Mouse (Mus musculus) kidney, postnatal 0 days (tissue): ENCODE measurements around the gene Hist1h3a. TPM values are rescaled to one million over a fixed set of nuclear protein-coding genes. Genes with fewer than 3 reads are reported as not detected.

Experiments
- ATAC-seq: fragments of 200-750 bp; cut with Nextera tagmentation; replicated peaks from 2 replicates; pipeline ENCODE4 v1.8.0; 2017; ENCODE audit warnings: low read depth, moderate number of reproducible peaks, moderate TSS enrichment, moderate library complexity; ENCODE audit not compliant: low FRiP score
- DNase-seq: peaks from one replicate; pipeline ENCODE4 v3.0.0-alpha.2; 2016; ENCODE audit warnings: low spot score
- H3K27ac ChIP-seq: fragments of 300-500 bp; sonication (generic); 2 replicates; pipeline ENCODE4 v1.5.1; 2014; ENCODE audit warnings: mild to moderate bottlenecking
- H3K27me3 ChIP-seq: fragments of 300-500 bp; sonication (generic); 2 replicates; pipeline ENCODE4 v1.6.1; 2014; ENCODE audit warnings: low read length, mixed read lengths; ENCODE audit not compliant: insufficient read depth
- H3K36me3 ChIP-seq: fragments of 300-500 bp; sonication (generic); 2 replicates; pipeline ENCODE4 v1.6.1; 2014; ENCODE audit warnings: low read length, mixed read lengths; ENCODE audit not compliant: insufficient read depth
- H3K4me1 ChIP-seq: fragments of 300-500 bp; sonication (generic); replicated peaks from 2 replicates; pipeline ENCODE4 v1.6.1; 2014; ENCODE audit warnings: antibody characterized with exemption, low read length, mixed read lengths; ENCODE audit not compliant: insufficient read depth
- H3K4me2 ChIP-seq: fragments of 300-500 bp; sonication (generic); 2 replicates; pipeline ENCODE4 v1.6.1; 2014; ENCODE audit warnings: mild to moderate bottlenecking, low read length, moderate library complexity, mixed read lengths
- H3K4me3 ChIP-seq: fragments of 300-500 bp; sonication (generic); replicated peaks from 2 replicates; pipeline ENCODE4 v1.5.1; 2014; ENCODE audit warnings: low read depth, low read length
- H3K9ac ChIP-seq: fragments of 300-500 bp; sonication (generic); 2 replicates; pipeline ENCODE4 v1.6.1; 2014; ENCODE audit warnings: low read depth, low read length
- H3K9me3 ChIP-seq: fragments of 300-500 bp; sonication (generic); replicated peaks from 2 replicates; pipeline ENCODE4 v1.6.1; 2016; ENCODE audit warnings: low read length, inconsistent platforms, mixed read lengths
- CTCF ChIP-seq: IDR thresholded peaks from 2 replicates; pipeline ENCODE4 v1.5.1; 2016; ENCODE audit warnings: antibody characterized with exemption, low read depth, mild to moderate bottlenecking, moderate library complexity
- WGBS: fragments of 180-500 bp; shearing (Covaris S2); extraction: QIAGEN DNeasy Blood & Tissue Kit; methylation state at CpG from one replicate; pipeline ENCODE4 v1.1.7; 2014; 5-methylcytosine and 5-hydroxymethylcytosine counted together
- polyA plus RNA-seq: library from polyadenylated mRNA; unstranded; fragments of >200 nt; fragmentation: Nextera tagmentation; extraction: Ambion mirVana; gene quantifications from 2 replicates; pipeline ENCODE4 v1.2.1, GENCODE M21; 2015

Gene Hist1h3a
- polyA plus RNA-seq, 1 experiment from 2014 or later, result 6.7 TPM

DNA sequence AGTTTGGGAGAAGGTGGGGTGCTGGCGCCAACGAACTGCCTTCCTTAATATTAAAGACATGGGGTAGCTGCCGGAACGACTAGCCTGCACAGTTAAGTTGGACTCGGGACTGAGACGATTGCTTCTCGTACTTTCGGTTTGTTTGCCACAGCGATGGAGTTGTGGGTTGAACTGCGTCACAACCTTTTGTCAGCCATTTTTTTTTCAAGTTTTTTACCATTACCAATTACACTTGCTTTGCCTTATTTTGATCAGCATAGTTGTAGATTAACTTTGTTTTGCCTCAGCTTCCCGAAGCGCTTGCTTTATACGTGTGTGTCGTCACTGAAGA is 22.3 kb downstream of the Hist1h3a start:
- no peaks in the 10 kb centered on the region for H3K4me1 ChIP-seq
- WGBS, result 1% methylated on average over 14 of the region's 14 CpGs
- TF ChIP-seq CTCF, result no peak
- peak overlapping the region; percentile 99 for H3K27ac ChIP-seq
- DNase-seq (no peak), ATAC-seq (no peak; the same call in 1 of the 2 replicates)
- peak overlapping the region; percentile 92 for H3K9ac ChIP-seq
- H3K27me3 ChIP-seq, result no peaks in the 10 kb centered on the region
- no peaks in the 10 kb centered on the region for H3K9me3 ChIP-seq
- peak overlapping the region; percentile 90 for H3K4me2 ChIP-seq
- peak overlapping the region; percentile 68 for H3K4me3 ChIP-seq
- H3K36me3 ChIP-seq, result no peaks in the 10 kb centered on the region

DNA sequence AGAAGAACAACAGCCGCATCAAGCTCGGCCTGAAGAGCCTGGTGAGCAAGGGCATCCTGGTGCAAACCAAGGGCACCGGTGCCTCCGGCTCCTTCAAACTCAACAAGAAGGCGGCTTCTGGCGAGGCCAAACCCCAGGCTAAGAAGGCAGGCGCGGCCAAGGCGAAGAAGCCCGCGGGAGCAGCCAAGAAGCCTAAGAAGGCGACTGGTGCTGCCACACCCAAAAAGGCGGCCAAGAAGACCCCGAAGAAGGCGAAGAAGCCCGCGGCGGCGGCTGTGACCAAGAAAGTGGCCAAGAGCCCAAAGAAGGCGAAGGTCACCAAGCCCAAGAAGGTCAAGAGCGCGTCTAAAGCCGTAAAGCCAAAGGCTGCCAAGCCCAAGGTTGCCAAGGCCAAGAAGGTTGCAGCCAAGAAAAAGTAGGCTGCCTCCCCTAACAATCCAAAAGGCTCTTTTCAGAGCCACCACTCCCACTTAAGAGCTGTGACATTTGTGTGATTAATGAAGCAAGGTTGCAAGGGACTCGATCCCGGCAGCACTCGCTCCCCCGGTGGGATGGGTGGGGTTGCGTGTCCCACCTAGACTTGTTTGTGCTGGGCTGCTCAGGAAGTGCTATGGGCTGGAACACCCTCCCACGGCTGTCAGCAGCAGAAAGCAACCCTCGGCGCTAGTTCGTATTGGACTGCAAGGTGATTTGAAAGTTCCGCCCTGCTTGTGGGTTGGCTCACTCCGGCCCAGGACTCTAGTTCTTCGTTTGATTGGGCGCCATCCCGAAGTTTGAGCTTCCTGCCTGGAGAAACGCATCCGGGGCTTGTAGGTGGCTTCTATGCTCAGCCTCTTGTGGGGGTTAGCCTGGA is 22.9 kb downstream of the Hist1h3a start:
- H3K4me3 ChIP-seq, result peak overlapping the region; percentile 68
- peak overlapping the region; percentile 90 for H3K4me2 ChIP-seq
- no peak for TF ChIP-seq CTCF
- no peaks in the 10 kb centered on the region for H3K27me3 ChIP-seq
- no peaks in the 10 kb centered on the region for H3K4me1 ChIP-seq
- peak overlapping the region; percentile 92 for H3K9ac ChIP-seq
- H3K9me3 ChIP-seq, result no peaks in the 10 kb centered on the region
- 0% methylated on average over 39 of the region's 39 CpGs for WGBS
- H3K36me3 ChIP-seq, result no peaks in the 10 kb centered on the region
- ATAC-seq (peak; percentile 86), DNase-seq (peak; percentile 99)
- peak overlapping the region; percentile 99 for H3K27ac ChIP-seq

DNA sequence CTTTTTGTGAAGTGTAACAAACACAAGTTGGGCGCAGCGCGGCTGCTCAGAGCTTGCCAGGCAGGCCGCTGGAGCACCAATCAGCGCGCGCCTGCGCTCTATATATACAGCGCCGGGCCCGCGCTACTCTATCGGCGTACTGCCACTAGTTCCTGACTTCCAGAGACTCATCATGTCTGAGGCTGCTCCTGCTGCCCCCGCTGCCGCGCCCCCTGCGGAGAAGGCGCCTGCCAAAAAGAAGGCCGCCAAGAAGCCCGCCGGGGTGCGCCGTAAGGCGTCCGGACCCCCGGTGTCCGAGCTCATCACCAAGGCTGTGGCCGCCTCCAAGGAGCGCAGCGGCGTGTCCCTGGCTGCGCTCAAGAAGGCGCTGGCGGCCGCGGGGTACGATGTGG is 23.5 kb downstream of the Hist1h3a start, which contains the start of gene Hist1h1c:
Gene Hist1h1c (plus strand): TSS at position 132 of the 392 bp plus-strand sequence.
- peak; percentile 90 for ATAC-seq
- WGBS, result under 1% methylated on average over 29 of the region's 38 CpGs
- peak; percentile 29; the same call in 1 of the 2 replicates for TF ChIP-seq CTCF
- Histone ChIP-seq H3K4me2 (peak within 1 kb of the TSS; percentile 90), H3K4me1 (no peaks in the 10 kb centered on the region), H3K9ac (peak within 1 kb of the TSS; percentile 92), H3K9me3 (no peaks in the 10 kb centered on the region), H3K36me3 (no peaks in the 10 kb centered on the region), H3K4me3 (peak within 1 kb of the TSS; percentile 68), H3K27me3 (no peaks in the 10 kb centered on the region), H3K27ac (peak within 1 kb of the TSS; percentile 99)
- peak; percentile 93 for DNase-seq

DNA sequence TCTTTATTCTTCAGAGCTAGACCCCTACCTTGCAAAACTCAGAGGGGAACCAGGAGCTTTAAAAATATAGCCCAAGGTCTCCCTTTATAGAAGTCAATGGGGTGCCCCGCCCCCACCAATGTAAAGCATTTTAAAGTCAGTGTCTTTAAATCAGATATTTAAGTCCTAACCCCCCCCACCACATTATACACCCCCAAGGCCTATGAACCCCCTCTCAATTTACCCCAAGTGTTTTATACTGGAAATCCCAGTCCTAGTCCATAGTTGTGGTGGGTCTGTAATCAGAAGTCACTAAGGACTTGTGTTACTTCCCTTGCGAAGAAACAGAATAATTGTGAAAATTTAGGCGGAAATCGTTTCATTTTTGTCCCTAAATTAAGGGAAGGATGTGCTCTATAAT is 24.1 kb downstream of the Hist1h3a start:
- TF ChIP-seq CTCF, result no peak
- H3K4me3 ChIP-seq, result peak overlapping the region; percentile 68; the same call in 1 of the 2 replicates
- H3K9ac ChIP-seq, result peak overlapping the region; percentile 92
- peak overlapping the region; percentile 90 for H3K4me2 ChIP-seq
- ATAC-seq, result no peak
- no peaks in the 10 kb centered on the region for H3K36me3 ChIP-seq
- H3K9me3 ChIP-seq, result no peaks in the 10 kb centered on the region
- DNase-seq, result no peak
- WGBS, result 25% methylated on average over 4 of the region's 4 CpGs
- no peaks in the 10 kb centered on the region for H3K4me1 ChIP-seq
- H3K27me3 ChIP-seq, result no peaks in the 10 kb centered on the region
- peak overlapping the region; percentile 99 for H3K27ac ChIP-seq

DNA sequence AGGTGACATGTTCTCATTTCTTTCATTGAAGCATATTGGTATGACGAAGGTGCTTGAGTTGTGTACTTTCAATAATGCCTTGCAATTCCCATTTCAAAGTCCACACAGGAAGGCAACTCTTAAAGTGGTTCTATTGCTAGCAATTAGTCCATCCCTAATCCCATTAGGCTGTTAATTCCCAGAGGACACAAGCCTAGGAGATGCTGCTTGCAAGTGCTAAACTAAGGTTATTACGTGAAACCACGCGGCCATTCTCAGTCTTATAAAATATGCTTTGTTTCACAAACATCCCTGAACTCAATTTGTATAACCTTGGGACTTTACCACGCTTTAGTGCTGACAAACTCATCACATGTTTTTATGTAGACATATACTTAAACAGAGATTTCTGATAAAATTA is 25.1 kb downstream of the Hist1h3a start:
- no peaks in the 10 kb centered on the region for H3K36me3 ChIP-seq
- no peaks in the 10 kb centered on the region for H3K27me3 ChIP-seq
- WGBS, result 82% methylated on average over 5 of the region's 5 CpGs
- H3K27ac ChIP-seq, result no peak overlapping the region
- no peak overlapping the region for H3K9ac ChIP-seq
- H3K9me3 ChIP-seq, result no peaks in the 10 kb centered on the region
- TF ChIP-seq CTCF, result no peak
- H3K4me1 ChIP-seq, result no peaks in the 10 kb centered on the region
- no peak overlapping the region for H3K4me2 ChIP-seq
- no peak for ATAC-seq
- H3K4me3 ChIP-seq, result no peak overlapping the region
- DNase-seq, result no peak

DNA sequence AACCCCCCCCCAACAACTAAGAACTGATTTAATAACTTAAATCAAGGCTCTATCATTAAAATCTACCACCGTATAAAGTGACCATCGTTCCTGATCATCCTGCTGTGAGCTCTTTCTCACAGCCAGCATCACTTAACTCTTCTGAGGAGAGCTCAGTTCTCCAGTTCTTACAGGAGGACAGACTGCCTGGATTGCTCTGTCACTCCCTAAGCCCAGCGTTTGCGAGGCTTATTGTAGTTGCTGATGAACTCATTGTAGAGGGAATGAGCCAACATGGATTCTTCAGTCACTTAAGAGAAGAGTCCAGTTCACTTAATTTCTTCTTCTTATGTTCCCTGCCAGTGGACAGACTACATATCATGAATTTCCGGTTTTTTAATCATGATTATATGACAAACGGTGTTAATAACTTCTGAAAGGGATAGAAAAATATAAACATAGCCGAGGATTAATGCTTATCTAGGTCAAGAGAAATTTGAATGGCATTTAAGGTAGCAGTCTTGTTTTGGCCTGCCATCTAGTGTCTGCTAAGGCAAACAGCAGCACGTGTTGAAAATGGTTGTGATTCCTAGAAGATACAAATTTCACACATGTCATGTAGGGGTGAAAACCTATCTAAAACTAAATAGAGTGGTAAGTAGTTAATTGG is 29.9 kb downstream of the Hist1h3a start:
- Histone ChIP-seq H3K4me3 (no peak overlapping the region), H3K4me2 (no peak overlapping the region), H3K9ac (no peak overlapping the region), H3K27me3 (no peaks in the 10 kb centered on the region), H3K4me1 (no peaks in the 10 kb centered on the region), H3K27ac (no peak overlapping the region), H3K36me3 (no peaks in the 10 kb centered on the region), H3K9me3 (no peaks in the 10 kb centered on the region)
- TF ChIP-seq CTCF, result peak; percentile 94
- ATAC-seq, result no peak
- peak; percentile 85 for DNase-seq
- 21% methylated on average over 8 of the region's 8 CpGs for WGBS
